8 mouse cellular contexts compared by ENCODE assay signal in the genomic region with DNA sequence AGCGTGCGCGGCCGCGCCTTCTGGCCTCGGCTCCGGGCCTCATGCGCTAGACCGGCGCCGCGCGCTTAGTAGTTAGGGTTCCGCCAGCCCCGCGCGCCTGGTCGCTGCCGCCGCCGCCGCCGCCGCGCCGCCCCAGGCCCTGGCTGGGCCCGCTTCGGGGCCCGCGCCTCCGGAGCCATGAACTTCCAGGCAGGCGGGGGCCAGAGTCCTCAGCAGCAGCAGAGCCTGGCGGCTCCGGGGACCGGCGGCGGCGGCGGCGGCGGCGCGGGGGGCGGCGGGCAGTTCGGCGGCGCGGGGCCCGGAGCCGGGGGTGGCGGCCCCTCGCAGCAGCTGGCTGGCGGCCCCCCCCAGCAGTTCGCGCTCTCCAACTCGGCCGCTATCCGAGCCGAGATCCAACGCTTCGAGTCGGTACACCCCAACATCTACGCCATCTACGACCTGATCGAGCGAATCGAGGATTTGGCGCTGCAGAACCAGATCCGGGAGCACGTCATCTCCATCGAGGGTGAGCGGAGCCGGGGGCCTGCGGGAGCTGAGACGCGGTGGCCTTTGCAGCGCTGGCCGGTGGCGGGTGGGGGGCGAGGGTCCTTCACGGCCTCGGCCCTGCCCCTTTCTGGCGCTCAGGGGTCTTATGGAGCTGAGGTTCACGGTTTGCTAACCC. TPM values are rescaled to one million over a fixed set of nuclear protein-coding genes. Genes with fewer than 3 reads are reported as not detected.
DNase-seq lines count a peak whose midpoint lies in the region; ATAC-seq lines count a peak whose summit lies in the region.

A gene (plus strand): TSS at position 148 of the 661 bp plus-strand sequence.

- H3K9ac ChIP-seq in forebrain, embryonic 13.5 days, result peak within 1 kb of the TSS; percentile 96
- H3K9ac ChIP-seq in stomach, embryonic 15.5 days, result peak within 1 kb of the TSS; percentile 92

- no peaks in the 10 kb centered on the region for H3K9me3 ChIP-seq in forebrain, embryonic 13.5 days (replicated peaks)
- no peaks in the 10 kb centered on the region for H3K9me3 ChIP-seq in stomach, embryonic 15.5 days

- peak within 1 kb of the TSS; percentile 100 for H3K4me2 ChIP-seq in forebrain, embryonic 13.5 days
- H3K4me2 ChIP-seq in stomach, embryonic 15.5 days, result peak within 1 kb of the TSS; percentile 92

- H3K4me3 ChIP-seq in forebrain, embryonic 13.5 days, result peak within 1 kb of the TSS; percentile 94
- H3K4me3 ChIP-seq in stomach, embryonic 15.5 days (replicated peaks), result peak within 1 kb of the TSS; percentile 86

- peaks cover 12% of the 10 kb centered on the region for H3K27me3 ChIP-seq in forebrain, embryonic 13.5 days
- no peaks in the 10 kb centered on the region for H3K27me3 ChIP-seq in stomach, embryonic 15.5 days (replicated peaks)

- ATAC-seq in forebrain, embryonic 13.5 days, result peak; percentile 58
- no peak for ATAC-seq in megakaryocyte-erythroid progenitor cell, adult 5-6 weeks (replicated peaks; ENCODE audit: low FRiP score, low TSS enrichment, poor library complexity, severe bottlenecking)
- ATAC-seq in stomach, embryonic 15.5 days (ENCODE audit: insufficient read depth, low FRiP score, low read depth), result no peak

- WGBS in forebrain, embryonic 13.5 days, result under 1% methylated on average over 34 of the region's 85 CpGs
- under 1% methylated on average over 83 of the region's 85 CpGs for WGBS in stomach, embryonic 15.5 days

- H3K4me1 ChIP-seq in forebrain, embryonic 13.5 days, result peaks cover 57% of the 10 kb centered on the region
- H3K4me1 ChIP-seq in stomach, embryonic 15.5 days, result peaks cover 37% of the 10 kb centered on the region

- intact Hi-C loops in heart, postnatal 25 days (cut with DNase I), result loop anchor here (5.0 kb wide), 1 partner anchor 125 kb away; a partner anchor contains a TSS
- intact Hi-C loops in left cerebral cortex, postnatal 14 days (cut with DNase I), result no loop called here

- peaks cover 8% of the 10 kb centered on the region; the same call in 1 of the 2 replicates for H3K36me3 ChIP-seq in forebrain, embryonic 13.5 days (ENCODE audit: poor library complexity, severe bottlenecking)
- no peaks in the 10 kb centered on the region for H3K36me3 ChIP-seq in stomach, embryonic 15.5 days

- H3K27ac ChIP-seq in forebrain, embryonic 13.5 days, result peak within 1 kb of the TSS; percentile 93
- H3K27ac ChIP-seq in stomach, embryonic 15.5 days, result peak within 1 kb of the TSS; percentile 90

- DNase-seq in layer of hippocampus, adult 11-12 months (ENCODE audit: low spot score), result peak; percentile 59
- no peak for DNase-seq in layer of hippocampus, adult 9-11 months
- peak; percentile 64 for DNase-seq in brain, adult 2 months (ENCODE audit: low read depth, low spot score)
- no peak for DNase-seq in heart, postnatal 25 days (ENCODE audit: low spot score)
- peak in 1 of 2 experiments; percentile 32 for DNase-seq in left cerebral cortex, postnatal 14 days (ENCODE audit: low spot score in 2 of 2)

RNA-seq across cellular contexts. Expression of the gene that starts here (rescaled TPM):
- 38.0 and 39.2 TPM in 2 replicates for polyA plus RNA-seq in forebrain, embryonic 13.5 days (2015; fragmentation: Nextera tagmentation; extraction: Ambion mirVana)
- total RNA-seq in heart, postnatal 25 days (2021), result 10 to 100 TPM; 80.4 to 80.7 TPM
- total RNA-seq in left cerebral cortex, postnatal 14 days (2021), result 100 to 1,000 TPM; 464 to 465 TPM
- total RNA-seq in megakaryocyte-erythroid progenitor cell, adult 5-6 weeks (2014; fragmentation: Nextera tagmentation), result 36.5 and 53.3 TPM in 2 replicates
- 21.7 and 33.3 TPM in 2 replicates for total RNA-seq in megakaryocyte-erythroid progenitor cell, adult 5-6 weeks (2017)
- polyA plus RNA-seq in stomach, embryonic 15.5 days (2015; fragmentation: Nextera tagmentation; extraction: Ambion mirVana), result 35.9 and 37.7 TPM in 2 replicates

Comparison
In these comparisons a context has a peak if more than half of its experiments do, and no peak if none do; other contexts are left out.
1. RNA of the gene that starts here (total RNA-seq): 464 to 465 TPM in left cerebral cortex, postnatal 14 days; 80.4 to 80.7 TPM in heart, postnatal 25 days and 21.7 to 53.3 TPM in megakaryocyte-erythroid progenitor cell, adult 5-6 weeks; every median in the first group is over 4 times any median in the second.
2. DNase-seq: peak in layer of hippocampus, adult 11-12 months (single experiment) and brain, adult 2 months (single experiment); none in layer of hippocampus, adult 9-11 months (single experiment) and heart, postnatal 25 days (single experiment).